Mouse (Mus musculus): ENCODE data around the gene Hoxa11.

DNA sequence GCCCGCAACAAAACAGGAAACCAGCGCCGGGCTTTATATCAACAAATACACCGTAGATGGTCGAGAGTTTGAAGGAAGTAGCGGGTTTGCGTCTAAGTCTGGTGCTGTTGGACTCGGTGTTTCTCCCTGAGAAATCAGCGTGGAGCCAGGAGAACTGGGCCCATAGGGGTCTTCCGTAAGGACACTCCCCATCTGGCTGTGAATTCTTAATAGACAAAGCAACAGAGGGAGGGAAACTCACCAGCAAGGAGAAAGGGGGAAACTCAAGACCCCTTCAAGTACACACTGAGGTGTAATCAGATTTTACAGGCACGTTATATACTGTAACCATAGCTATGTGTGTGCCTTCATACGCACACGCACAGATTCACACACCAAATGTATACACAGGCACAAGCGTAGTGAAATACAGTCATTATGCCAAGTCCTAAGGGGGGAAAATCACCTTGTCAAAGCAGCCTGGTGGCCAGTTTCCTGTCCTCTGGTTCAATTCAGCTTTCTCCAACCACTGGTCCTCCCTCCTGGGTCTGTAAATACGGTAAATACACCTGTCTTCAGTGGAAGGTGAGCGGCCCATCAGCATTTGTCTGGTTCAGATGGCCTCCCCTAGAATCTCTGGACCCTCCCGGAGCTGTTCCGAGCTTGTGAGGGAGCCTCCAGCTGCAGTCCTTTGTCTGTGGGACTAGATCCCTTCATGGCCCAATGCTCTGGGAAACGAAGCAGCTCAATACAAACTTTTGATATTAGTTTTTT lies 20.5 kb upstream of the Hoxa11 start:
- TF ChIP-seq CTCF (IDR thresholded peaks at IDR 0.05) (no peak), EP300 (IDR thresholded peaks at IDR 0.05) (no peak)
